Mouse (Mus musculus) limb, embryonic 15.5 days (tissue): Measurements from ENCODE around the gene Efcab12. TPM values are rescaled to one million over a fixed set of nuclear protein-coding genes. Genes with fewer than 3 reads are reported as not detected.

Experiments used
- ATAC-seq: fragments of 200-750 bp; cut with Nextera tagmentation; 2 replicates; pipeline ENCODE4 v1.8.0; 2017; ENCODE audit warnings: low read depth, moderate TSS enrichment; ENCODE audit not compliant: insufficient number of reproducible peaks, low FRiP score, low TSS enrichment
- H3K27ac ChIP-seq: fragments of 300-500 bp; sonication (generic); 2 replicates; pipeline ENCODE4 v1.5.1; 2015; ENCODE audit warnings: moderate library complexity, mild to moderate bottlenecking, inconsistent platforms
- H3K27me3 ChIP-seq: fragments of 300-500 bp; sonication (generic); 2 replicates; pipeline ENCODE4 v1.6.1; 2015; ENCODE audit warnings: inconsistent platforms
- H3K36me3 ChIP-seq: fragments of 300-500 bp; sonication (generic); 2 replicates; pipeline ENCODE4 v1.6.1; 2015; ENCODE audit warnings: inconsistent platforms
- H3K4me1 ChIP-seq: fragments of 300-500 bp; sonication (generic); 2 replicates; pipeline ENCODE4 v1.6.1; 2015; ENCODE audit warnings: inconsistent platforms
- H3K4me2 ChIP-seq: fragments of 300-500 bp; sonication (generic); 2 replicates; pipeline ENCODE4 v1.6.1; 2015; ENCODE audit warnings: mild to moderate bottlenecking, inconsistent platforms
- H3K4me3 ChIP-seq: fragments of 300-500 bp; sonication (generic); 2 replicates; pipeline ENCODE4 v1.5.1; 2015; ENCODE audit warnings: mild to moderate bottlenecking, inconsistent platforms
- H3K9ac ChIP-seq: fragments of 300-500 bp; sonication (generic); 2 replicates; pipeline ENCODE4 v1.6.1; 2015; ENCODE audit warnings: inconsistent platforms
- H3K9me3 ChIP-seq: fragments of 300-500 bp; sonication (generic); 2 replicates; pipeline ENCODE4 v1.6.1; 2016; ENCODE audit warnings: inconsistent platforms
- WGBS: fragments of 180-500 bp; shearing (Covaris S2); methylation state at CpG from one replicate; pipeline ENCODE4 v1.1.7; 2015; 5-methylcytosine and 5-hydroxymethylcytosine counted together
- polyA plus RNA-seq: library from polyadenylated mRNA; unstranded; fragments of >200 nt; fragmentation: Nextera tagmentation; extraction: Ambion mirVana; gene quantifications from 2 replicates; pipeline ENCODE4 v1.2.1, GENCODE M21; 2015

Gene Efcab12
- polyA plus RNA-seq, 1 experiment from 2014 or later = 0.32 TPM

- Histone ChIP-seq H3K9me3 (no peaks in the 10 kb centered on the region), H3K27ac (peak overlapping the region; percentile 78), H3K9ac (peak overlapping the region; percentile 33), H3K4me3 (peak overlapping the region; percentile 86), H3K4me2 (peak overlapping the region; percentile 74), H3K36me3 (0 out of 2 replicates have a peak, but pooled peaks cover 8% of the 10 kb centered on the region), H3K4me1 (peaks cover 25% of the 10 kb centered on the region), H3K27me3 (no peaks in the 10 kb centered on the region)
- WGBS = 2% methylated on average over 14 of the region's 14 CpGs
- ATAC-seq = peak; percentile 40; the same call in 1 of the 2 replicates
Measured at GRCm38 (mm10) chr6:115773966-115774413, 64.2 kb downstream of the Efcab12 start.

GRCm38 (mm10) chr6:115772604-115773003 lies 65.6 kb downstream of the Efcab12 start:
- Histone ChIP-seq H3K27me3 (no peaks in the 10 kb centered on the region), H3K9me3 (no peaks in the 10 kb centered on the region), H3K4me2 (no peak overlapping the region), H3K4me1 (peaks cover 26% of the 10 kb centered on the region), H3K9ac (no peak overlapping the region), H3K4me3 (no peak overlapping the region), H3K27ac (no peak overlapping the region), H3K36me3 (no peaks in the 10 kb centered on the region)
- ATAC-seq = no peak
- WGBS = 86% methylated on average over 1 of the region's 1 CpGs

GRCm38 (mm10) chr6:115772201-115772600 lies 66.0 kb downstream of the Efcab12 start:
- H3K4me1 ChIP-seq = peaks cover 26% of the 10 kb centered on the region
- no peak overlapping the region for H3K4me2 ChIP-seq
- no peaks in the 10 kb centered on the region for H3K27me3 ChIP-seq
- WGBS = 84% methylated on average over 6 of the region's 6 CpGs
- H3K9me3 ChIP-seq = no peaks in the 10 kb centered on the region
- H3K36me3 ChIP-seq = no peaks in the 10 kb centered on the region
- no peak overlapping the region for H3K9ac ChIP-seq
- no peak for ATAC-seq
- H3K27ac ChIP-seq = no peak overlapping the region
- no peak overlapping the region for H3K4me3 ChIP-seq

DNA sequence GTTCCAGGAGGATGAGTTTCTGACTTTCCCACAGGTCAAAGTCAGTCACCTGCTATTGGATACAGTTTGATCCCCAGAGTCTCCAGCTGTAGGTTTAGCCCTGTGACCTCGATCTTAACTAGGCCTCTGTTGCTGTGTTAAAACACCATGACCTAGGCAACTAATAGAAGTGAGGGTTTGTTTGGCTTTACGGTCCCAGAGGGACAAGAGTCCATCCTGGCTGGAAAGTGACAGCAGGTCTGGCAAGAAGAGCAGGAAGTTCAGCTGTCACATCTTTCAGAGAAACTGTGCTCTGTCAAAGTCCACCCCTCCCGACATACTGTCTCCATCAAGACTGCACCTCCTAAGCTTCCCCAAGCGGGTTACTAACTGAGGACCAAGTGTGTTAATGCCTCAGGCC lies 67.4 kb downstream of the Efcab12 start:
- no peak overlapping the region for H3K4me2 ChIP-seq
- no peaks in the 10 kb centered on the region for H3K27me3 ChIP-seq
- H3K4me3 ChIP-seq = no peak overlapping the region
- no peaks in the 10 kb centered on the region for H3K9me3 ChIP-seq
- no peaks in the 10 kb centered on the region for H3K36me3 ChIP-seq
- H3K4me1 ChIP-seq = peaks cover 15% of the 10 kb centered on the region
- WGBS = 63% methylated on average over 4 of the region's 4 CpGs
- H3K9ac ChIP-seq = no peak overlapping the region
- H3K27ac ChIP-seq = no peak overlapping the region
- ATAC-seq = no peak

- H3K9me3 ChIP-seq = no peaks in the 10 kb centered on the region
- no peak overlapping the region for H3K9ac ChIP-seq
- no peaks in the 10 kb centered on the region for H3K27me3 ChIP-seq
- H3K36me3 ChIP-seq = no peaks in the 10 kb centered on the region
- H3K4me3 ChIP-seq = no peak overlapping the region
- 81% methylated on average over 20 of the region's 20 CpGs for WGBS
- no peak overlapping the region for H3K27ac ChIP-seq
- ATAC-seq = no peak
- H3K4me1 ChIP-seq = peaks cover 8% of the 10 kb centered on the region; the same call in 1 of the 2 replicates
- no peak overlapping the region for H3K4me2 ChIP-seq
Measured at GRCm38 (mm10) chr6:115770059-115770670, 68.0 kb downstream of the Efcab12 start.

- Histone ChIP-seq H3K27me3 (no peaks in the 10 kb centered on the region), H3K9ac (0 out of 2 replicates have a peak overlapping the region, but pooled peaks have one; percentile 1), H3K4me3 (no peak overlapping the region), H3K36me3 (no peaks in the 10 kb centered on the region), H3K9me3 (no peaks in the 10 kb centered on the region), H3K4me2 (no peak overlapping the region), H3K4me1 (peaks cover 16% of the 10 kb centered on the region), H3K27ac (no peak overlapping the region; the same call in 1 of the 2 replicates)
- WGBS = 71% methylated on average over 4 of the region's 4 CpGs
- ATAC-seq = no peak
Measured at GRCm38 (mm10) chr6:115768207-115768606, 70.0 kb downstream of the Efcab12 start.

GRCm38 (mm10) chr6:115767357-115767756 lies 70.9 kb downstream of the Efcab12 start:
- Histone ChIP-seq H3K9ac (no peak overlapping the region), H3K36me3 (no peaks in the 10 kb centered on the region), H3K27me3 (no peaks in the 10 kb centered on the region), H3K27ac (no peak overlapping the region), H3K4me2 (no peak overlapping the region), H3K4me1 (peaks cover 20% of the 10 kb centered on the region), H3K9me3 (no peaks in the 10 kb centered on the region), H3K4me3 (no peak overlapping the region)
- ATAC-seq = no peak
- 52% methylated on average over 9 of the region's 9 CpGs for WGBS

- Histone ChIP-seq H3K27ac (peak overlapping the region; percentile 86), H3K36me3 (no peaks in the 10 kb centered on the region), H3K4me1 (peaks cover 33% of the 10 kb centered on the region), H3K27me3 (no peaks in the 10 kb centered on the region), H3K4me3 (no peak overlapping the region; the same call in 1 of the 2 replicates), H3K9me3 (no peaks in the 10 kb centered on the region), H3K4me2 (peak overlapping the region; percentile 19; the same call in 1 of the 2 replicates), H3K9ac (no peak overlapping the region)
- ATAC-seq = peak; percentile 75
- 10% methylated on average over 7 of the region's 7 CpGs for WGBS
Measured at GRCm38 (mm10) chr6:115764179-115764578, 74.0 kb downstream of the Efcab12 start.

- H3K4me2 ChIP-seq = no peak within 1 kb of the TSS
- no peaks in the 10 kb centered on the region for H3K27me3 ChIP-seq
- 0 out of 2 replicates have a peak within 1 kb of the TSS, but pooled peaks have one; percentile 9 for H3K4me3 ChIP-seq
- peak within 1 kb of the TSS; percentile 57 for H3K27ac ChIP-seq
- H3K4me1 ChIP-seq = peaks cover 33% of the 10 kb centered on the region
- no peak for ATAC-seq
- no peak within 1 kb of the TSS for H3K9ac ChIP-seq
- H3K9me3 ChIP-seq = no peaks in the 10 kb centered on the region
- H3K36me3 ChIP-seq = no peaks in the 10 kb centered on the region
- 5% methylated on average over 9 of the region's 9 CpGs for WGBS
Measured at GRCm38 (mm10) chr6:115761995-115762756, 76.0 kb downstream of the Efcab12 start, which contains the start of gene Tmem40. Gene Tmem40 (minus strand): TSS chr6:115762410.

DNA sequence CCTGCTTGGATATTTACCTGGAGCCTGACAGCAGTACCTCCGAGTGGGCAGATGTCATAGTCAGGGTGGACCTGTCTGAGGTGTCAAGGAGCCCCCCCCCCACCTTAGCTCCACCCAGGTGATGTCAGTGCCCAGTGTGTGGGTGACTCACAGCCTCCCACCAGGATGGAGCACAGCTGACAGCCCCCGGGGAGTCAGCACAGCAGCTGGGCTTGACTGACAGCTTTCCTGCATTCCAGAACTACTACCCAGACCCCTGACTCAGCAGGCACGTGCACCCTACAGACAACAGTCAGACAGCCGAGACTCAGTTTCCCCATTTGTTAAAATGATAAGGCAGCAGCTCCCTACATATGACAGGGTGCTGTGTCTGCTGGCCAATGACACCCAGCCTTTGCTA lies 77.2 kb downstream of the Efcab12 start:
- no peak overlapping the region for H3K4me2 ChIP-seq
- no peaks in the 10 kb centered on the region for H3K27me3 ChIP-seq
- H3K36me3 ChIP-seq = no peaks in the 10 kb centered on the region
- ATAC-seq = no peak
- H3K27ac ChIP-seq = 0 out of 2 replicates have a peak overlapping the region, but pooled peaks have one; percentile 43
- no peak overlapping the region for H3K9ac ChIP-seq
- no peak overlapping the region for H3K4me3 ChIP-seq
- 53% methylated on average over 4 of the region's 4 CpGs for WGBS
- peaks cover 33% of the 10 kb centered on the region for H3K4me1 ChIP-seq
- H3K9me3 ChIP-seq = no peaks in the 10 kb centered on the region
